Mouse (Mus musculus): Measurements from ENCODE around the gene Clec16a.

DNA sequence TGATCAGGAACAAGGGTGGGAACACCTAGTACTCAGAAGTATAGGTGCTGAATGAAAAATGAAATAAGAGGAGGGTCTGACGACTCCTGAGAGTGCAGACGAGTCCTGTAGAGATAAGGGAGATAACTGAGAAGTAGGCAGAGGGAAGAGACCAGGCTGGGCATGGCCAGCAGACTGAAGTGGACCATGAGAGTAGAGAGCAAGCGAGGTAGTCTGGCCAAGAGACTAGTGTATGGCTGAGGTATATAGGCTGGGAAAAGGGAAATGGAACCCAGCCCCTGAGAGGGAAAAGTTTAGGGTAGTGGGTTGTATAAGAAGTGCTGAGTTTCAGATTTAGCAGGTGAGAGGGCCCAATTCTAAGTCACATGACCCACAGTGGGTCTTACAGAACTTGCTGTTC is 84.2 kb downstream of the Clec16a start:
- TF ChIP-seq CTCF (IDR thresholded peaks at IDR 0.05; ENCODE audit: borderline replicate concordance, insufficient read depth, low read length), result no peak
- no peak for TF ChIP-seq POLR2A (IDR thresholded peaks at IDR 0.05; ENCODE audit: low read depth, low read length)
